Mouse (Mus musculus) heart, adult 2 months (tissue): ENCODE results near the gene Mad2l2. TPM values are rescaled to one million over a fixed set of nuclear protein-coding genes. Genes with fewer than 3 reads are reported as not detected.
"Not testable (repeated sequence)": the region's sequence is repeated elsewhere in the genome, so short reads cannot be mapped to it uniquely, and the experiment has no call there.

Experiments
- DNase-seq, 2 experiments: peaks; one replicate each; pipeline ENCODE4 v3.0.0; 2021
- H3K27ac ChIP-seq: fragments of 200-600 bp; 2 replicates; pipeline ENCODE4 v1.8.1; 2022
- H3K27me3 ChIP-seq: fragments of 200-500 bp; 2 replicates; pipeline ENCODE4 v1.6.1; 2012; ENCODE audit warnings: mild to moderate bottlenecking, low read length, inconsistent platforms, mixed read lengths; ENCODE audit not compliant: control insufficient read depth, insufficient read depth
- H3K36me3 ChIP-seq: fragments of 200-500 bp; 2 replicates; pipeline ENCODE4 v1.6.1; 2012; ENCODE audit warnings: low read length, inconsistent platforms; ENCODE audit not compliant: control insufficient read depth, insufficient read depth
- H3K4me1 ChIP-seq: fragments of 200-500 bp; 2 replicates; pipeline ENCODE4 v1.6.1; 2011; ENCODE audit warnings: low read length; ENCODE audit not compliant: control insufficient read depth, insufficient read depth
- H3K4me3 ChIP-seq: fragments of 200-600 bp; 2 replicates; pipeline ENCODE4 v1.8.1; 2022
- H3K79me2 ChIP-seq: fragments of 200-500 bp; replicated peaks from 2 replicates; pipeline ENCODE4 v1.6.1; 2012; ENCODE audit warnings: mild to moderate bottlenecking, inconsistent platforms, low read length, moderate library complexity, mixed read lengths; ENCODE audit not compliant: control insufficient read depth, insufficient read depth
- H3K9ac ChIP-seq: fragments of 200-500 bp; 2 replicates; pipeline ENCODE4 v1.6.1; 2012; ENCODE audit warnings: low read depth, mild to moderate bottlenecking, control low read depth, inconsistent platforms, low read length, mixed read lengths
- CTCF ChIP-seq: fragments of 200-600 bp; IDR thresholded peaks from 2 replicates; pipeline ENCODE4 v1.8.1; 2022; ENCODE audit warnings: antibody characterized with exemption, mild to moderate bottlenecking, moderate library complexity
- EP300 ChIP-seq: fragments of 200-500 bp; IDR thresholded peaks from 2 replicates; pipeline ENCODE4 v1.6.1; 2011; ENCODE audit warnings: low read depth, low read length, control low read depth; ENCODE audit not compliant: insufficient read depth
- POLR2A ChIP-seq: fragments of 200-500 bp; IDR thresholded peaks from 2 replicates; pipeline ENCODE4 v1.6.1; 2011; ENCODE audit warnings: mild to moderate bottlenecking, low read depth, low read length, control low read depth; ENCODE audit not compliant: insufficient read depth
- WGBS: fragments of 180-500 bp; shearing (Covaris S2); methylation state at CpG from one replicate; pipeline ENCODE4 v1.1.7; 2018; 5-methylcytosine and 5-hydroxymethylcytosine counted together
- intact Hi-C: fragments of 180-260 bp; cut with DNase I; formaldehyde crosslinking; loops from one replicate; pipeline ENCODE4 v1.15.1; 2025
- polyA plus RNA-seq: library from polyadenylated mRNA; depleted of rRNA; stranded (reverse); fragments of >200 nt; gene quantifications from 2 replicates; pipeline ENCODE4 v1.2.3, GENCODE M21; 2012
- total RNA-seq, 2 experiments: library from RNA; stranded (reverse); gene quantifications; 2 replicates each; pipeline ENCODE4 v1.2.3; 2021

The Mad2l2 gene
- total and polyA plus RNA-seq, 3 experiments = 11.0 to 21.9 (median 13.8) TPM

GRCm38 (mm10) chr4:148174495-148174862, 44.3 kb downstream of the Mad2l2 start:
- Histone ChIP-seq H3K79me2 (no peaks in the 10 kb centered on the region), H3K4me1 (no peaks in the 10 kb centered on the region), H3K27ac (no peak overlapping the region), H3K4me3 (no peak overlapping the region), H3K36me3 (no peaks in the 10 kb centered on the region), H3K27me3 (peaks cover 10% of the 10 kb centered on the region), H3K9ac (no peak overlapping the region)
- WGBS = 12% methylated on average over 12 of the region's 12 CpGs
- TF ChIP-seq EP300 (no peak), CTCF (no peak), POLR2A (no peak)
- no peak for DNase-seq
- intact Hi-C loops = no loop called here

- H3K27me3 ChIP-seq = peaks cover 10% of the 10 kb centered on the region
- H3K27ac ChIP-seq, H3K4me3 ChIP-seq, H3K9ac ChIP-seq, DNase-seq, H3K79me2 ChIP-seq, H3K36me3 ChIP-seq, H3K4me1 ChIP-seq, intact Hi-C loops: not testable (repeated sequence)
- WGBS = 40% methylated on average over 6 of the region's 6 CpGs
These were observed 46.4 kb downstream of the Mad2l2 start for GRCm38 (mm10) chr4:148176603-148177002.

- DNase-seq = no peak
- no peak overlapping the region for H3K27ac ChIP-seq
- no peaks in the 10 kb centered on the region for H3K4me1 ChIP-seq
- H3K79me2 ChIP-seq = no peaks in the 10 kb centered on the region
- no peak overlapping the region for H3K9ac ChIP-seq
- no peak overlapping the region for H3K4me3 ChIP-seq
- intact Hi-C loops = no loop called here
- peaks cover 8% of the 10 kb centered on the region for H3K27me3 ChIP-seq
- no peaks in the 10 kb centered on the region for H3K36me3 ChIP-seq
- TF ChIP-seq CTCF (no peak), POLR2A (no peak)
These were observed 47.5 kb downstream of the Mad2l2 start for GRCm38 (mm10) chr4:148177716-148178115.

- no peak for DNase-seq
These were observed 51.3 kb downstream of the Mad2l2 start for GRCm38 (mm10) chr4:148181483-148181882.

GRCm38 (mm10) chr4:148182363-148182762, 52.2 kb downstream of the Mad2l2 start:
- no peaks in the 10 kb centered on the region for H3K36me3 ChIP-seq
- no peaks in the 10 kb centered on the region for H3K79me2 ChIP-seq
- no peak for DNase-seq
- H3K27me3 ChIP-seq = no peaks in the 10 kb centered on the region
- intact Hi-C loops = no loop called here
- 29% methylated on average over 8 of the region's 8 CpGs for WGBS
- no peak overlapping the region for H3K27ac ChIP-seq
- no peak overlapping the region for H3K4me3 ChIP-seq
- no peak overlapping the region for H3K9ac ChIP-seq
- no peak for TF ChIP-seq CTCF
- TF ChIP-seq EP300 = no peak
- TF ChIP-seq POLR2A = no peak
- no peaks in the 10 kb centered on the region for H3K4me1 ChIP-seq

More at GRCm38 (mm10) chr4:148181483-148181882, 51.3 kb downstream of the Mad2l2 start:
- TF ChIP-seq EP300 (no peak), POLR2A (no peak), CTCF (no peak)
- Histone ChIP-seq H3K27me3 (no peaks in the 10 kb centered on the region), H3K36me3 (no peaks in the 10 kb centered on the region), H3K27ac (no peak overlapping the region), H3K79me2 (no peaks in the 10 kb centered on the region), H3K9ac (no peak overlapping the region), H3K4me3 (no peak overlapping the region), H3K4me1 (no peaks in the 10 kb centered on the region)
- intact Hi-C loops = no loop called here
- 83% methylated on average over 12 of the region's 12 CpGs for WGBS

- TF ChIP-seq EP300 = no peak
- TF ChIP-seq CTCF = no peak
- TF ChIP-seq POLR2A = no peak
- no peaks in the 10 kb centered on the region for H3K4me1 ChIP-seq
- no peak for DNase-seq
- 62% methylated on average over 9 of the region's 9 CpGs for WGBS
- no peak overlapping the region for H3K27ac ChIP-seq
- intact Hi-C loops = no loop called here
- no peaks in the 10 kb centered on the region for H3K79me2 ChIP-seq
- H3K27me3 ChIP-seq = 0 out of 2 replicates have a peak, but pooled peaks cover 2% of the 10 kb centered on the region
- H3K9ac ChIP-seq = no peak overlapping the region
- no peak overlapping the region for H3K4me3 ChIP-seq
- no peaks in the 10 kb centered on the region for H3K36me3 ChIP-seq
These were observed 54.4 kb downstream of the Mad2l2 start for GRCm38 (mm10) chr4:148184564-148184963.

GRCm38 (mm10) chr4:148185819-148186218, 55.6 kb downstream of the Mad2l2 start:
- H3K4me1 ChIP-seq = no peaks in the 10 kb centered on the region
- WGBS = 62% methylated on average over 4 of the region's 4 CpGs
- intact Hi-C loops = no loop called here
- TF ChIP-seq EP300 (no peak), POLR2A (no peak), CTCF (0 out of 2 replicates have a peak, but pooled peaks have one; percentile 2)
- no peaks in the 10 kb centered on the region for H3K79me2 ChIP-seq
- H3K27ac ChIP-seq = no peak overlapping the region
- no peaks in the 10 kb centered on the region for H3K36me3 ChIP-seq
- no peak overlapping the region for H3K4me3 ChIP-seq
- 0 out of 2 replicates have a peak, but pooled peaks cover 2% of the 10 kb centered on the region for H3K27me3 ChIP-seq
- DNase-seq = no peak
- no peak overlapping the region for H3K9ac ChIP-seq

GRCm38 (mm10) chr4:148188767-148189166, 58.6 kb downstream of the Mad2l2 start:
- H3K4me3 ChIP-seq, H3K36me3 ChIP-seq, H3K27ac ChIP-seq, H3K4me1 ChIP-seq, DNase-seq, H3K79me2 ChIP-seq, intact Hi-C loops, H3K9ac ChIP-seq, H3K27me3 ChIP-seq: not testable (repeated sequence)
- 81% methylated on average over 1 of the region's 1 CpGs for WGBS
